Mouse (Mus musculus) embryonic fibroblast, embryonic 13.5 days (primary cell): ENCODE data around the gene Farsa. TPM values are rescaled to one million over a fixed set of nuclear protein-coding genes. Genes with fewer than 3 reads are reported as not detected.
A peak's percentile ranks its signal among the peaks of the same experiment; 100 is the strongest.

Experiments
- H3K27ac ChIP-seq: 2 replicates; pipeline ENCODE4 v1.5.1; 2012; ENCODE audit warnings: low read length, control low read depth, inconsistent platforms; ENCODE audit not compliant: insufficient read depth
- H3K4me1 ChIP-seq: 2 replicates; pipeline ENCODE4 v1.6.1; 2011; ENCODE audit warnings: low read length; ENCODE audit not compliant: control insufficient read depth, insufficient read depth
- H3K4me3 ChIP-seq: 2 replicates; pipeline ENCODE4 v1.5.1; 2011; ENCODE audit warnings: mild to moderate bottlenecking, control low read depth, low read length; ENCODE audit not compliant: insufficient read depth
- CTCF ChIP-seq: IDR thresholded peaks from 2 replicates; pipeline ENCODE4 v1.5.1; 2011; ENCODE audit warnings: mild to moderate bottlenecking, control low read depth, low read length, moderate library complexity, borderline replicate concordance; ENCODE audit not compliant: insufficient read depth
- POLR2A ChIP-seq: IDR thresholded peaks from 2 replicates; pipeline ENCODE4 v1.6.1; 2011; ENCODE audit warnings: low read depth, mild to moderate bottlenecking, control low read depth, low read length, moderate library complexity
- polyA plus RNA-seq: library from polyadenylated mRNA; stranded (reverse); fragments of >200 nt; gene quantifications from 2 replicates; pipeline ENCODE4 v1.2.4, GENCODE M21; 2011; ENCODE audit warnings: low read depth; ENCODE audit not compliant: missing spikeins, insufficient read length

The Farsa gene
- polyA plus RNA-seq, 1 experiment: 43.5 TPM

DNA sequence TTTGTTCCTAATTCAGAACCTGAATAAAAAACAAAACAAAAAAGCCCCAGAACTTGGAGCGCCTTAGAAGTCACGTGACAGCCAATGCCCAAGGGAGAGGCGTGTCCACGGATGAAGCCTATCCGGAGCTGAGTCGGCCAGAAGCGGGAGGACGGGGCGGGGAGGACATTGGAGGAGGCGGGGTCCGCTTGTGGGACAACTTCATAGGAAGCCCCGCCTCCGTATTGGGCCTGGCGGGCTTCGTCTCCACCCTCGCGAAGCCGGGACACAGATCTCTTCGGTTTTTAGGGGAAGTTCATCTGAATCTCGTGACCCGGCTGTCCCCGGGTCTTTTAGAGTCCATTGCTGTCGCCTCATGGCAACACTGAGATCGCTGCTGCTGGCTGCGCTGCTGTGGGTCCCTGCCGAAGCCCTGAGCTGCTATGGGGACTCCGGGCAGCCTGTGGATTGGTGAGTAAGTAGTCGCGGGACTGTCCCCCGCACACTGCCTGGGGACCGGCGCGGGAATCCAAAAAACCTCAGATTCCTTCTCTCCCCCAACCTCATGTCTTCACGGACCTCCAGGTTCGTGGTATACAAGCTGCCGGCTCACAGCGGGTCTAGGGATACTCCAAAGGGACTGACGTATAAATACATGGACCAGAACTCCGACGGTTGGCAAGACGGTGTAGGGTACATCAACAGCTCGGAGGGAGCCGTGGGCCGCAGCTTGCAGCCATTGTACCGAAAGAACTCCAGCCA, 51.8 kb downstream of the Farsa start, which contains the start of gene Dnase2a:
Dnase2a (plus strand) TSS at position 140 of the 741 bp plus-strand sequence.
- TF ChIP-seq POLR2A: peak; percentile 56; the same call in 1 of the 2 replicates
- TF ChIP-seq CTCF: no peak
- Histone ChIP-seq H3K27ac (no peak within 1 kb of the TSS), H3K4me1 (peaks cover under 1% of the 10 kb centered on the region; the same call in 1 of the 2 replicates), H3K4me3 (peak within 1 kb of the TSS; percentile 67)

GRCm38 (mm10) chr8:84909162-84909767, 52.5 kb downstream of the Farsa start:
- H3K4me3 ChIP-seq: peak overlapping the region; percentile 67
- no peak for TF ChIP-seq POLR2A
- no peak for TF ChIP-seq CTCF
- no peaks in the 10 kb centered on the region for H3K4me1 ChIP-seq
- no peak overlapping the region for H3K27ac ChIP-seq

DNA sequence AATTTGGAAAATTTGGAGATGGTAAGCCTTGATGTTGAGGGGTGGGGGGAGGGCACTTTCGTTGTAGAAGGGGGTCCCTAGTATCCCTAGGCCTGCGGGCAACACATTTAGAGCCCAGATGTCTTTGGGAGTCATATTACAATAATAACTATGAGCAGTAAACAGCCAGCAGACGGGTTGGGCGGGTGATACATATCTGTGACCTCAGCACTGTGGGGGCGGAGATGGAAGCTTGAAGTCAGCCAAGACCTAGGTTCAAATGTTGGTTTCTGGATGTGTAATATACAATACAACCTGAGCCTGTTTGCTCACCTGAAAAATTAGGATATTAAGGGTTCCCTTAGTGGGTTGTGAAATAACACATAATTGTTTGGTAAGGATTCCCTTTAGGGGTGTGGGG, 53.2 kb downstream of the Farsa start:
- no peak overlapping the region for H3K4me3 ChIP-seq
- no peak overlapping the region for H3K27ac ChIP-seq
- no peaks in the 10 kb centered on the region for H3K4me1 ChIP-seq
- no peak for TF ChIP-seq CTCF
- TF ChIP-seq POLR2A: no peak

- Histone ChIP-seq H3K4me1 (no peaks in the 10 kb centered on the region), H3K27ac (no peak overlapping the region), H3K4me3 (no peak overlapping the region)
- TF ChIP-seq POLR2A (no peak), CTCF (no peak)
These were observed 53.8 kb downstream of the Farsa start for GRCm38 (mm10) chr8:84910551-84910950.

GRCm38 (mm10) chr8:84911854-84912253, 55.1 kb downstream of the Farsa start:
- H3K4me3 ChIP-seq: no peak overlapping the region
- no peak for TF ChIP-seq CTCF
- TF ChIP-seq POLR2A: no peak
- H3K27ac ChIP-seq: no peak overlapping the region
- H3K4me1 ChIP-seq: no peaks in the 10 kb centered on the region

- no peak overlapping the region for H3K4me3 ChIP-seq
- no peaks in the 10 kb centered on the region for H3K4me1 ChIP-seq
- no peak overlapping the region for H3K27ac ChIP-seq
- TF ChIP-seq CTCF (no peak), POLR2A (no peak)
These were observed 55.6 kb downstream of the Farsa start for GRCm38 (mm10) chr8:84912391-84912790.

DNA sequence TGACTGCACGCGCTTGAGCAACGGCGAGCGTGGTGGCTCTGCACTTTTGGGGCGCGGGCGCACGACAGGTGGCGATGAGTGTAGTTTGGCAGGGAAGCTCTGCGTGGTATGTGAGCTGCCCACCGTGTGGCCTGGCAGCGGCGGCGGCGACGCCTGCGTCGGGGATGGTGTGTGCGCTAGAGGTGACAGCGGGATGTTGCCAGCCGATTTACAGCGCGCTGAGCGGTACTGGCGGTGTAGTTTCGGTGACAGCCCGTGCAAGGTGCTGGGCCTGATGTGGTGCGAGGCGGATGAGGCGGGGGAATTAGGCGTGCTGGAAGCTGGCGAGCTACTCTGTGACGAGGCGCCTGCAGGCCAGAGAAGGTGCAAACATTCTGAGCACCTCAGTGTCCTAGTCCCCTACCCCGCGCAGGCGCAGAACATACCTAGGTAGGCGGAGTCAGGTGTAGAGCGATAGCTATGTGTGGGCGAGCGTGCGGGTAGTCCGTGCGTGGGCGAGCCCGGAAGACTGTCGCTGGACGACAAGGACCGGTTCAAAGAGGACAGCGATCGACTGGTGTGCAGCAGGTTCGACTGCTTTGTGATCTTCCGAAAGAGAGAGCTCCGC, 56.2 kb downstream of the Farsa start:
- Histone ChIP-seq H3K4me3 (peak overlapping the region; percentile 25), H3K4me1 (no peaks in the 10 kb centered on the region), H3K27ac (no peak overlapping the region)
- TF ChIP-seq CTCF (no peak), POLR2A (peak; percentile 25; the same call in 1 of the 2 replicates)

GRCm38 (mm10) chr8:84913502-84913900, 56.7 kb downstream of the Farsa start:
- peak overlapping the region; percentile 25 for H3K4me3 ChIP-seq
- H3K27ac ChIP-seq: no peak overlapping the region
- no peaks in the 10 kb centered on the region for H3K4me1 ChIP-seq
- no peak for TF ChIP-seq CTCF
- no peak for TF ChIP-seq POLR2A

DNA sequence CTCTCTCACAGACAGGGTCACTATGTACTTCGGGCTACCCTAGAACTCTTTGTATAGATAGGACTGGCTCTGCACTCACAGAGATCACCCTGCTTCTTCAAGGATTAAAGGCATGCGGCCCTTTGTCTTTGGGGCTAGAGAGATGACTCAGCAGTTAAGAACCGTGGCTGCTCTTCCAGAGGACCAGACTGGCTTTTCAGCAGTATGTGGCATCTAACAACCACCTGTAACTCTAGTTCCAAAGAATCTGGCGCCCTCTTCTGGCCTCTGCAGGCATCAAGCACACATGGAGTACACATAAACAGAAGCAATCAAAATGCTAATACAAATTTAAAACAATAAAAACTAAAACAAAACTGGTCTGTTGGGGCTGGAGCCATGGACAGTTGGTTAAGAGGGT, 57.2 kb downstream of the Farsa start:
- H3K4me3 ChIP-seq: no peak overlapping the region
- H3K27ac ChIP-seq: no peak overlapping the region
- H3K4me1 ChIP-seq: no peaks in the 10 kb centered on the region
- TF ChIP-seq POLR2A (no peak), CTCF (no peak)

DNA sequence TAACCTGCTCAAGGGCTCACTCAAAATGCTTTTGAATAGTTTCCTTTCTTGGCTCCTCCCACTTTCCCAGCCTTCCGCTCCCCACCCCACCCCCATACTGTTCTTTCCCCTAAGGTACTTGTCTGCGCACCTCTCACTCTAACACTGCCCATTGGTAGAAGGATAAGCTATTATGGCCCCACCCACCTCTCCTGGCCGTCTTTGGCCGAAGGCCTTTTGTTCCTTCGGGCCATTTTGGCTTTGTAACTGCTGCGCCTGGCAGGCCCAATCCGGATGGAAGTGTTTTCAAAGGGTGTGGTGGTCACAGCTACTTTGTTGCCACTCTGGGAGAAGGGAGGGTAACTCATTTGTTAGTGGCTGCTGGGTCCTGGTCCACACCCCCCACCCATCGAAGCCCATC, 58.5 kb downstream of the Farsa start:
- H3K4me1 ChIP-seq: no peaks in the 10 kb centered on the region
- no peak overlapping the region for H3K27ac ChIP-seq
- H3K4me3 ChIP-seq: no peak overlapping the region
- TF ChIP-seq CTCF (no peak), POLR2A (no peak)
